Mouse (Mus musculus) cerebellum, postnatal 14 days (tissue): ENCODE data around the gene Rpl7a.
A peak's percentile ranks its signal among the peaks of the same experiment; 100 is the strongest.

Experiments used
- DNase-seq, 2 experiments: peaks; one replicate each; pipeline ENCODE4 v3.0.0; 2021; ENCODE audit warnings: mixed read lengths in 2 of 2

Rpl7a gene

GRCm38 (mm10) chr2:26956811-26957487 is 46.4 kb downstream of the Rpl7a start:
- DNase-seq, result no peak

- no peak for DNase-seq
Observed at GRCm38 (mm10) chr2:26957488-26957859, 46.9 kb downstream of the Rpl7a start.

- DNase-seq, result peak; percentile 41
Observed at GRCm38 (mm10) chr2:26960756-26961155, 50.2 kb downstream of the Rpl7a start.
